Comparison of ENCODE assay signal across 9 mouse cellular contexts in the genomic region with DNA sequence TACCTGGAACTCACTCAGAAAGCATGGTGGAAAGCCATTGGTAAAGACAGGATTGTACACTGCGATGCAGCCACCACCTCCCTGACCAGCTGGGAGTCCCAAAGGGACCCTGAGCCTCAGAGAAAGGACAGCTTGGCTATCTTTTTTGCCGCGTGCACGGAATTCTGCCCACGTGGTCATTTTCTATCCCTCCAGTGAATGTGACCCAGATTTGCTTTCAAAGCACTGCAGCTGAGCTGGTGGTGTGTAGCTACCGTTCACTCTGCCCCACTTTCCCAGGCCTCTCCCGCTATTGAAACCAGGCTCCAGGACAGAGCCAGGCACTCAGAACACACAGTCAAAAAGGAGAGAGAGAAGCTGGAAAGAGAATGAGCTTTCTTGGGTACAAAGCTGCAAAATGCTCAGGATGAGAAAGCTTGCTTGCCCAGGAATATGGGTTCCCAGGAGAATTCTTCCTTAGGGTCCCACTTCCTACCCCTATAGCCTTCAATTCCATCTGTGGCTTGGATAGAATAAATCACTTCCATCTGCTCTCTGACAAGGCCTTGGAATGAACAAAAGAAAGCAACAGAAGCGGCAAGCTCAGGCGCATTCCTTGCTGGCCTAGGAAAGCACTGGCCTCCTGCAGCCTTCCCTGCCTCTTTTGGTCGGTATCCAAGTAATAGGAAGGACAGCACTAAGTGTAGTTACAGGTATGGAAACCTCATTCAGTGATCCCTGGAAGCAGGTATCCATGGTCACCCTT. TPM values are rescaled to one million over a fixed set of nuclear protein-coding genes. Genes with fewer than 3 reads are reported as not detected.
A peak's percentile ranks its signal among the peaks of the same experiment; 100 is the strongest.
DNase-seq lines count a peak whose midpoint lies in the region; ATAC-seq lines count a peak whose summit lies in the region.
"Had no signal": no experiment of that assay in that cellular context is flagged by ENCODE, and none has a peak within 500 bp of the region (broad histone marks: within the 10 kb centered on the region; RNA-seq: fewer than 3 reads in every experiment).

No protein-coding gene starts in this region.

- intact Hi-C loops in left cerebral cortex, postnatal 36 days (cut with DNase I): no loop called here

- DNase-seq in gastrocnemius, adult 18-20 months (ENCODE audit: low spot score): peak; percentile 30
- DNase-seq in gastrocnemius, postnatal 25 days: no peak
- DNase-seq in adrenal gland, postnatal 25 days: peak; percentile 21
- DNase-seq in left cerebral cortex, postnatal 36 days (ENCODE audit: low spot score in 2 of 2): peak; percentile 68 to 70
- DNase-seq in retina, postnatal 7 days (ENCODE audit: low read depth, low spot score): peak; percentile 56

- H3K36me3 ChIP-seq in forebrain, embryonic 12.5 days (replicated peaks): no peaks in the 10 kb centered on the region; the same call in 1 of the 2 replicates
- H3K36me3 ChIP-seq: liver, embryonic 15.5 days had no signal

- peak; percentile 27; the same call in 1 of the 2 replicates for ATAC-seq in forebrain, embryonic 12.5 days (ENCODE audit: low FRiP score)
- ATAC-seq in CD4-positive, CD25-positive, alpha-beta regulatory T cell, adult 4 months: no peak
- no peak for ATAC-seq in megakaryocyte-erythroid progenitor cell, adult 5-6 weeks (replicated peaks; ENCODE audit: low FRiP score, low TSS enrichment, poor library complexity, severe bottlenecking)

- no peaks in the 10 kb centered on the region for H3K27me3 ChIP-seq in forebrain, embryonic 12.5 days

- H3K27ac ChIP-seq in forebrain, embryonic 12.5 days: peak overlapping the region; percentile 87
- H3K27ac ChIP-seq: liver, embryonic 15.5 days had no signal

- H3K4me2 ChIP-seq in forebrain, embryonic 12.5 days: no peak overlapping the region
- H3K4me2 ChIP-seq: liver, embryonic 15.5 days had no signal

- no peak overlapping the region for H3K4me3 ChIP-seq in forebrain, embryonic 12.5 days (replicated peaks)
- H3K4me3 ChIP-seq: liver, embryonic 15.5 days had no signal

- 29% methylated on average over 10 of the region's 10 CpGs for WGBS in forebrain, embryonic 12.5 days

- H3K4me1 ChIP-seq in forebrain, embryonic 12.5 days: peaks cover 22% of the 10 kb centered on the region
- H3K4me1 ChIP-seq: liver, embryonic 15.5 days had no signal

- no peaks in the 10 kb centered on the region for H3K9me3 ChIP-seq in forebrain, embryonic 12.5 days
- H3K9me3 ChIP-seq: liver, embryonic 15.5 days had no signal

- H3K9ac ChIP-seq in forebrain, embryonic 12.5 days: no peak overlapping the region
- H3K9ac ChIP-seq: liver, embryonic 15.5 days had no signal

RNA-seq across cellular contexts. Expression of a gene that starts 6.9 kb away (rescaled TPM):
- 10 to 100 TPM; 49.0 to 55.4 TPM for total RNA-seq in gastrocnemius, adult 18-20 months (2021)
- total RNA-seq in gastrocnemius, postnatal 25 days (2021): 10 to 100 TPM; 55.6 to 75.8 TPM
- total RNA-seq in adrenal gland, postnatal 25 days (2021): 187 and 192 TPM in 2 replicates
- 75.6 and 77.9 TPM in 2 replicates for polyA plus RNA-seq in forebrain, embryonic 12.5 days (2016; fragmentation: Nextera tagmentation; extraction: Ambion mirVana)
- 100 to 1,000 TPM; 187 to 233 TPM for total RNA-seq in left cerebral cortex, postnatal 36 days (2021)
- 100 to 1,000 TPM; 161 to 185 TPM for polyA plus RNA-seq in CD4-positive, CD25-positive, alpha-beta regulatory T cell, adult 4 months (2017; shearing (Covaris generic))
- 101 and 139 TPM in 2 replicates for total RNA-seq in megakaryocyte-erythroid progenitor cell, adult 5-6 weeks (2014; fragmentation: Nextera tagmentation)
- 111 and 173 TPM in 2 replicates for total RNA-seq in megakaryocyte-erythroid progenitor cell, adult 5-6 weeks (2017)

RNA-seq across cellular contexts. Expression of a gene that starts 40.8 kb away (rescaled TPM):
- 100 to 1,000 TPM; 270 to 291 TPM for total RNA-seq in gastrocnemius, adult 18-20 months (2021)
- 100 to 1,000 TPM; 261 to 271 TPM for total RNA-seq in gastrocnemius, postnatal 25 days (2021)
- 222 and 237 TPM in 2 replicates for total RNA-seq in adrenal gland, postnatal 25 days (2021)
- polyA plus RNA-seq in forebrain, embryonic 12.5 days (2016; fragmentation: Nextera tagmentation; extraction: Ambion mirVana): 315 and 318 TPM in 2 replicates
- 100 to 1,000 TPM; 180 to 195 TPM for total RNA-seq in left cerebral cortex, postnatal 36 days (2021)
- polyA plus RNA-seq in CD4-positive, CD25-positive, alpha-beta regulatory T cell, adult 4 months (2017; shearing (Covaris generic)): 100 to 1,000 TPM; 104 to 124 TPM
- 163 and 168 TPM in 2 replicates for total RNA-seq in megakaryocyte-erythroid progenitor cell, adult 5-6 weeks (2014; fragmentation: Nextera tagmentation)
- total RNA-seq in megakaryocyte-erythroid progenitor cell, adult 5-6 weeks (2017): 121 and 189 TPM in 2 replicates
